Mouse (Mus musculus): ENCODE results near the gene Slc35e2. TPM values are rescaled to one million over a fixed set of nuclear protein-coding genes. Genes with fewer than 3 reads are reported as not detected.
A peak's percentile ranks its signal among the peaks of the same experiment; 100 is the strongest.

Gene Slc35e2
- polyA plus RNA-seq, 1 experiment from 2014 or later: 11.9 TPM

DNA sequence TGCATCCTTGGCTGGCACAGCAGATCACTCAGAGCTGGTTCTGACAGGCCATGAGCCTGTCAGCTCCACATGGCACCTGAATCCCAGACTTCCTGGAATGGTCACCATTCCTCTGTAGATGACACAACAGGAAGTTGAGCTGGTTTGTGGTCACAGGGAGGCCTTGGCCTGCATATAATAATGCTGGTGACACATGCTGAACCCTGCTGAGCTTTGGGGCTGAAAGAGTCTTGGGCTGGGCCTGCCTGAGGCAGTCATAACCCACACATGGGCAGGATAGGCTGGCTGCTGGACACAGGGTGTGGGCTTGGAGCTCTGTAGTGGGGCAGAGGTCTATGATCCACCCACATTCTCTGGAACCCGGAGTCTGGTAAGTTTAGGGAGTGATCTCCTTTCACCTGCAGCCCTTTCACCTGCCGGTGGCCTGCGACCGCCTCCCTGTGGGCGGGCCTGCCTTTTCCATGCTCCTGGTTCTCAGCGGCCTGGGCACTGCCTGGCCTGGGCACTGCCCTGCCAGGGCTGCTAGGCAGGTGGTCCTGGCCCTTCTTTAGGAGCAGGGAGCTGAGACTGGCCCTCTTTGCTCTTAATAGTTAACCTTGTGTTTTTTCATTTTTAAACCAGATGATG lies 18.8 kb upstream of the Slc35e2 start:
- H3K27me3 ChIP-seq (ENCODE audit: low read depth, poor library complexity, severe bottlenecking): no peaks in the 10 kb centered on the region
- H3K27ac ChIP-seq (replicated peaks): no peak overlapping the region
- H3K9me3 ChIP-seq (replicated peaks): no peaks in the 10 kb centered on the region
- no peaks in the 10 kb centered on the region for H3K4me1 ChIP-seq
- no peak overlapping the region for H3K4me3 ChIP-seq
- DNase-seq (ENCODE audit: low spot score): no peak
- peaks cover 84% of the 10 kb centered on the region for H3K36me3 ChIP-seq
- 92% methylated on average over 6 of the region's 6 CpGs for WGBS

DNA sequence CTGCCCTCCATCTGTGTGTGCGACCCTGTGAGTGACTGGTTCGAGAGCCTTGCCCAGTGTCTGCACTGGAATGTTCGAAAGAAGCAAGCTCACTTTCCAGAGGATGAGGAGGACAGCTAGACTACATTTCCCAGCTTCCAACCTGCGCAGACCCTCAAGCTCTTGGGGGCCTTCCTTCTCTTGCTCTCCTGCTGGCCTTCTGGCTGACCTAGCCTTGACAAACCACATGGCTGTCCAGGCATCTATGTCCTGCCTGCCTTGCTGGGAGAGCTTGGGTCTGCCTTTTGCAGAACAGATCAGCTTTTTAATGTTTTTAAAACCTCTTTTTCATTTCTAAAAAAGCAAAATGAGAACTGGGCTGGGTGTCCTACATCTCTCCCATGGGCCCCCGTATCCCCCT lies 11.9 kb upstream of the Slc35e2 start:
- Histone ChIP-seq H3K9me3 (replicated peaks) (no peaks in the 10 kb centered on the region), H3K4me3 (no peak overlapping the region), H3K27ac (replicated peaks) (no peak overlapping the region), H3K36me3 (peaks cover 63% of the 10 kb centered on the region), H3K4me1 (no peaks in the 10 kb centered on the region), H3K27me3 (ENCODE audit: low read depth, poor library complexity, severe bottlenecking) (no peaks in the 10 kb centered on the region)
- no peak for DNase-seq (ENCODE audit: low spot score)
- WGBS: 92% methylated on average over 5 of the region's 5 CpGs

DNA sequence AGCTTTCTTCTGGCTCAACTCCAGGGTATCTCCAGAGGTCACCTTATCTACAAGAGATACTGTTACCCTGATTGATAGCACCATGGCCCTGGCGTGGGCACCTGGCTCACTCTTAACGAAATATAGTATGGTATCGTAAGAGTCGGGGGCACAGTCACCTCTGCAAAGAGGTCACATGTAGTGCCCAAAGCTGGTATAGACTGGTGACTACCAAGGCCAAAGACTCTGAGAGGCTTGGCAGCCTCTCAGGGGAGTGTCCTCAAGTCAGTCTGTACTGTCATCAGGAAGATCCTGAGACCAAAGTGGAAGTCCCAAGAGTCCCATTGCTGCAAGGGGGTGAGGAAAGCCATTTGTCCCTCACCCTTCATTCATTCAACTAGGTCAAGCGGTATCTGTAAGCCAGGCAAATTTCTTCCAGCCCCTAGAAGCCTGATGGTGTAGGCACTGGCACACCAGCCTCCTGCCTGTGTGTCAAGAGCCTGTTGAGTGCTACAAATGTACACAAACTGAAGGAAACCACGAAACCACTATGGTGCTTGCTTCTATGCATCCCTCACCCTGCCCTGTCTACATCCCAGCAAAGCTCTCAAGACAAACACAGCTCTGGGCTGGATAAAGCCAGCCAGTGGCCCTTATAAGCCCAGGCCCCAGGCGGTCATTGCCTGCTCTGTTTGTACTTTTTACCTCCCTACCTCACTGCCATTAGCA lies 10.1 kb upstream of the Slc35e2 start:
- no peak for DNase-seq (ENCODE audit: low spot score)

DNA sequence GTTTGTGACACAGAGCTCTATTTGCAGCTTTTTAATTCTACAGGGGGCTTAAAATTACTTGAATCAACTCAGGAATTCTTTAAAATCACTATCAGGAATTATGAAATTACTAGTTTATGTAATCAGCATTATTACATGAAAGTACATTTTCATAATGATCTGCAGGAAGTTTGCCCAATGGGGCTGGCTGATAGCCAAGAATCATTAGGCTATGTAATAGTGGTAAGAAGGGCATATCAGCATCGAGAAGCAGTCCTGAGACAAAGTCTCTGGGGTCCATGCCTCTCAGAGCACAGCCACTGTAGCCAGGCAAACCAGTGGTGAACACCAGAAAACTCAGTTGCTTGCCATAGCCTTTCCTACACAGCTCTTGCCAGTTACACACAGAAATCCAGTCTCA lies 7.4 kb upstream of the Slc35e2 start:
- H3K4me1 ChIP-seq: no peaks in the 10 kb centered on the region
- H3K9me3 ChIP-seq (replicated peaks): 0 out of 2 replicates have a peak, but pooled peaks cover 2% of the 10 kb centered on the region
- no peak overlapping the region for H3K4me3 ChIP-seq
- no peaks in the 10 kb centered on the region for H3K27me3 ChIP-seq (ENCODE audit: low read depth, poor library complexity, severe bottlenecking)
- H3K36me3 ChIP-seq: peaks cover 19% of the 10 kb centered on the region
- H3K27ac ChIP-seq (replicated peaks): no peak overlapping the region
- no peak for DNase-seq (ENCODE audit: low spot score)
- WGBS: 89% methylated on average over 1 of the region's 1 CpGs

More for the DNA sequence above, 10.1 kb upstream of the Slc35e2 start:
- Histone ChIP-seq H3K4me3 (no peak overlapping the region), H3K9me3 (replicated peaks) (no peaks in the 10 kb centered on the region), H3K4me1 (no peaks in the 10 kb centered on the region), H3K36me3 (peaks cover 45% of the 10 kb centered on the region), H3K27ac (replicated peaks) (no peak overlapping the region), H3K27me3 (ENCODE audit: low read depth, poor library complexity, severe bottlenecking) (no peaks in the 10 kb centered on the region)
- 84% methylated on average over 7 of the region's 7 CpGs for WGBS

DNA sequence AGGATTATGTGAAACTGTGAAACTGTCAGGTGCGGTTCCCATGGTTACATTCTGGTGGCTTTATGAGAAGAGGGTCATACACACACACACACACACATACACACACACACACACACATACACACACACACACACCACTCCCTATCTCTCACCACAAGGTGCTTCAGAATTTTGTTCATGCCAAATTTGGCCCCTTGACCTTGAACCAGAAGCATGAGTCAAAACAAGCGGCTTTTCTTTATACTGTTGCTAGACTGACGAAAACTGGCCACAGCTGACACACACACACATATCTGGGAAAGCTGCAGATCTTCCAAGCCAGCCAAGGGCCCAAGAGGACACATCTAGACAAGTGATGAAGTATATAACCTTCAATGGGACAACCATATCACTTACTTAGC lies 5.4 kb upstream of the Slc35e2 start:
- no peaks in the 10 kb centered on the region for H3K36me3 ChIP-seq
- DNase-seq (ENCODE audit: low spot score): no peak
- WGBS: 89% methylated on average over 3 of the region's 3 CpGs

DNA sequence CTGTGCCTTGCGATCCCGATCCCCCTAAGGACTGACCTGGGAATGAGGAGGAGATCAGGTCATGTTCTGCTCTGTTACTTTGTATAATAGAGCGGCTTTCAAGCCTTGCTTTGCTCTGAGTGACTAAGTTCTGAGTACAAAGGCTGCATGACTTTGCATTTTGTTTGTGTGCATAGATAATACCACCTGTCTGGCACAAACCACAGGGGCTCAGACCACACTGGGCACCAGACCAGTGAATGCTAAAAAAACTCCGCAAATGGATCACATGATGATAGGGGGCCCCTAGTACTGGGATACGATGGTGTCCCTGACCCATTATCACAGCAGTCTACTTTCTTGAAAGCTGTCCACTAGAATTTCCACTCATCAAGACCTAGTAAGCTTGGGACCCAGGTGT lies 4.6 kb upstream of the Slc35e2 start:
- no peak for DNase-seq (ENCODE audit: low spot score)
- WGBS: 81% methylated on average over 5 of the region's 5 CpGs
- H3K9me3 ChIP-seq (replicated peaks): 0 out of 2 replicates have a peak, but pooled peaks cover 2% of the 10 kb centered on the region

More for the DNA sequence above, 5.4 kb upstream of the Slc35e2 start:
- Histone ChIP-seq H3K4me1 (peaks cover 2% of the 10 kb centered on the region), H3K4me3 (no peak overlapping the region), H3K27me3 (ENCODE audit: low read depth, poor library complexity, severe bottlenecking) (no peaks in the 10 kb centered on the region), H3K9me3 (replicated peaks) (0 out of 2 replicates have a peak, but pooled peaks cover 2% of the 10 kb centered on the region), H3K27ac (replicated peaks) (no peak overlapping the region)

DNA sequence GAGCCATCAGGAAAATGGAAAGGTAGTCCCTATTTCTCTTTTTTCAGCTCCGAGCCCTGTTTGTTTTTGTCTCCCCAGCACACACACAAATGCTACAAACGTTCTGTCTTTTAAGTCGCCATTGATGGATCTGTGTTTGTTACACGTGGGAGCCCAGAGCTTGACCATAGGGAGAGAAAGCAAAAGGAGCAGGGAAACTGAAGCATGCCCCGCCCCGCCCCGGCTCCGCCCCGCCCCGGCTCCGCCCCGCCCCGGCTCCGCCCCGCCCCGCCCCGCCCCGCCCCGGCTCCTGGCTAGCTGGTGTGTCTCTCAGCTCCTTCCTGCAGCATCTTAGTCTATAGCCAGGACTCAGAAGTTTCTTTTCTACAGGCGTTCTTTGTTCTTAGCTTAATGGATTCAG lies 2.7 kb upstream of the Slc35e2 start:
- Histone ChIP-seq H3K27ac (replicated peaks) (no peak overlapping the region), H3K4me3 (no peak overlapping the region), H3K27me3 (ENCODE audit: low read depth, poor library complexity, severe bottlenecking) (no peaks in the 10 kb centered on the region), H3K9me3 (replicated peaks) (0 out of 2 replicates have a peak, but pooled peaks cover 2% of the 10 kb centered on the region), H3K4me1 (peaks cover 20% of the 10 kb centered on the region), H3K36me3 (peaks cover 11% of the 10 kb centered on the region)
- 20% methylated on average over 20 of the region's 20 CpGs for WGBS
- no peak for DNase-seq (ENCODE audit: low spot score)

More for the DNA sequence above, 4.6 kb upstream of the Slc35e2 start:
- Histone ChIP-seq H3K4me3 (no peak overlapping the region), H3K4me1 (peaks cover 6% of the 10 kb centered on the region), H3K27ac (replicated peaks) (no peak overlapping the region), H3K27me3 (ENCODE audit: low read depth, poor library complexity, severe bottlenecking) (no peaks in the 10 kb centered on the region), H3K36me3 (no peaks in the 10 kb centered on the region)

DNA sequence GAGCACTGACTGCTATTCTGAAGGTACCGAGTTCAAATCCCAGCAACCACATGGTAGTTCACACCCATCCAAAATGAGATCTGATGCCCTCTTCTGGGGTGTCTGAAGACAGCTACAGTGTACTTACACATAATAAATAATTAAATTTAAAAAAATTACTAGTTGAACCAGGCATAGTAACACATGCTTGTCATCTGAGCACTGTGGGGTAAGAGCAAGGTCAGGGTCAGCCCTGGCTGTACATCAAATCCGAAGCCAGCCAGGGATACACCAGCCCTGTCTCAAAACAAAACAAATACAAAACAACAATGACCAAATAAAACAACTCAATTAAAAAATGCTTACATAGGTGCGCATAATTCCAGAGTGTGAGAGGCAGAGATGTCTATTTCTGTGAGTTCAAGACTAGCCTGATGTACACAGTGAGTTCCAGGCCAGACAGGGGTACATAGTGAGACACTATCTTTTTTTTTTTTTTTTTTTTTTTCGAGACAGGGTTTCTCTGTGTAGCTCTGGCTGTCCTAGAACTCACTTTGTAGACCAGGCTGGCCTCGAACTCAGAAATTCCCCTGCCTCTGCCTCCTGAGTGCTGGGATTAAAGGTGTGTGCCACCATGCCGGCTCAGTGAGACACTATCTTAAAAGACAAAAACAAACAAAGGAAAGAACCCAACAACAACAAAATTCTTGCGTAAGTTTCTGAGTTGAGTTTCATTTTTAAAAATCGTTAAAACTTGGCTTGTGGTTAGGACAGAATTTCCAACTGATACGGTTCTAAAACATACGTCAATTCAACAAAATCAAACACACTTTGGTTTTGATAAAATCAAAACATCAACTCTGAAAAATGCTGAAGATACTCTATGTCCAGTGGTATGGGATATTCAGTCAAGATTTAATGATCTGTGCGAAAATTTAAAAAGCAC lies 1.1 kb upstream of the Slc35e2 start:
- 89% methylated on average over 11 of the region's 11 CpGs for WGBS
- H3K4me1 ChIP-seq: peaks cover 20% of the 10 kb centered on the region
- H3K27me3 ChIP-seq (ENCODE audit: low read depth, poor library complexity, severe bottlenecking): no peaks in the 10 kb centered on the region
- H3K36me3 ChIP-seq: peaks cover 27% of the 10 kb centered on the region
- 0 out of 2 replicates have a peak, but pooled peaks cover 2% of the 10 kb centered on the region for H3K9me3 ChIP-seq (replicated peaks)
- H3K4me3 ChIP-seq: peak overlapping the region; percentile 100
- no peak for DNase-seq (ENCODE audit: low spot score)
- peak overlapping the region; percentile 100 for H3K27ac ChIP-seq (replicated peaks)

DNA sequence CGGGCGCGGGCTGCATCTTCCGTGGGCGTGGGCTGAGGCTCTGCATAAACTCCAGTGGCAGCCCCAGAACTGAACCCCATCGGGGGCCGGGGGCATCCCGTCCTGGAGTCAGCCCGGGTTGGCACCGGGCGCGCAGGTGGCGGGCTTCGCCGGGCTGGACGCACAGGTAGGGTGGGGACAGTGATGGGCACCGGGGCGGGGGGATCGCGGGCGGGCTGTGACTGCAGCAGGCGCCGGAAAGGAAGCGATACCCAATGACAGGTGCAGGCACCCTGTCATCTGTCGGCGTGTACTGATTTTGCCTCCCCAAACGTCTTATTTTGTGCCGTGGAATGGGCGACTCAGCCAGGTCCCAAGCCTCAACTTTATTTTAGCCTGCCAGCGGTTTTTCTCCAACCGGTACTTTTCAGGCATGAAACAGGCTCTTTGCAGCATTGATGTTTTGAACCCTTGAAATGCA lies 811 bp downstream of the Slc35e2 start:
- Histone ChIP-seq H3K27me3 (ENCODE audit: low read depth, poor library complexity, severe bottlenecking) (no peaks in the 10 kb centered on the region), H3K9me3 (replicated peaks) (0 out of 2 replicates have a peak, but pooled peaks cover 2% of the 10 kb centered on the region), H3K4me1 (peaks cover 20% of the 10 kb centered on the region), H3K27ac (replicated peaks) (peak overlapping the region; percentile 100), H3K4me3 (peak overlapping the region; percentile 100), H3K36me3 (peaks cover 45% of the 10 kb centered on the region)
- WGBS: 2% methylated on average over 31 of the region's 31 CpGs
- DNase-seq (ENCODE audit: low spot score): no peak

DNA sequence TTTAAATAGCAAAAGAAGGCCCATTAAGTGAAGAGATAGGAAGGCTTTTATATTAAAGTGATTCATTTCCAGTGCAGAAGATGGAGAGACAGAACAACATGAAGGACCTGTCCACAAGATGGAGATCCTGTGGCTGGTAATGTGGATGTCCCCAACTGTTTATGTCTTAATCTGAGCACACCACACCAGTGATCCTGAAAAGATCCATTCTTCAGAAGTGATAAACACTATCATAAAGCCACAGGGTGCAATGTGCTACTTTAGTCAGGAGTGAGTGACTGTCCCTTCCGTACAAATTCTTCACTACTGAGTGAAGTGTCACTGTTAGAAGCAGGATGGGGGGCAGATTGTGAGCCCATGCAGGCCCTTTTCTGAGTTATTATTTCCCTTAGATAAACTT lies 1.5 kb downstream of the Slc35e2 start:
- 0 out of 2 replicates have a peak, but pooled peaks cover 2% of the 10 kb centered on the region for H3K9me3 ChIP-seq (replicated peaks)
- peaks cover 50% of the 10 kb centered on the region for H3K36me3 ChIP-seq
- WGBS: 87% methylated on average over 1 of the region's 1 CpGs
- no peak for DNase-seq (ENCODE audit: low spot score)
- peaks cover 20% of the 10 kb centered on the region for H3K4me1 ChIP-seq
- no peak overlapping the region for H3K27ac ChIP-seq (replicated peaks)
- peak overlapping the region; percentile 100 for H3K4me3 ChIP-seq
- H3K27me3 ChIP-seq (ENCODE audit: low read depth, poor library complexity, severe bottlenecking): no peaks in the 10 kb centered on the region

DNA sequence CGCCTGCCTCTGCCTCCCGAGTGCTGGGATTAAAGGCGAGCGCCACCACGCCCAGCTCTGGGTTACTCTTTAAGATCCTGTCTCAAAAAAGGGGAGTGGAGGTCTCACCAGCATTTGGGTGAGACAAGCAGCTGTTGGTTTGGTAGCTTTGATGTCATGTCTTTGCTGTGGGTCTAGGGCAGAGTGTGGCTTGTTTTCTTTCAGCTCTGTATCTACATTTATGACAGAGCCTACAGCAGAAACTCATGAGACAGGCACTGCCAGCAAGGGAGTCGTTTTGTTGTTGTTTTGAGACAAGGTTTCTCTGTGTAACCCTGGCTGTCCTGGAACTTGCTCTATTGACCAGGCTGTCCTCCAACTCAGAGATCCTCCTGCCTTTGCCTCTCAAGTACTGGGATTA lies 2.6 kb downstream of the Slc35e2 start:
- H3K9me3 ChIP-seq (replicated peaks): no peaks in the 10 kb centered on the region
- no peak overlapping the region for H3K4me3 ChIP-seq
- 92% methylated on average over 6 of the region's 6 CpGs for whole genome bisulfite sequencing
- H3K36me3 ChIP-seq: peaks cover 53% of the 10 kb centered on the region
- DNase-seq (ENCODE audit: low spot score): no peak
- H3K27ac ChIP-seq (replicated peaks): no peak overlapping the region
- no peaks in the 10 kb centered on the region for H3K27me3 ChIP-seq (ENCODE audit: low read depth, poor library complexity, severe bottlenecking)
- peaks cover 20% of the 10 kb centered on the region for H3K4me1 ChIP-seq

DNA sequence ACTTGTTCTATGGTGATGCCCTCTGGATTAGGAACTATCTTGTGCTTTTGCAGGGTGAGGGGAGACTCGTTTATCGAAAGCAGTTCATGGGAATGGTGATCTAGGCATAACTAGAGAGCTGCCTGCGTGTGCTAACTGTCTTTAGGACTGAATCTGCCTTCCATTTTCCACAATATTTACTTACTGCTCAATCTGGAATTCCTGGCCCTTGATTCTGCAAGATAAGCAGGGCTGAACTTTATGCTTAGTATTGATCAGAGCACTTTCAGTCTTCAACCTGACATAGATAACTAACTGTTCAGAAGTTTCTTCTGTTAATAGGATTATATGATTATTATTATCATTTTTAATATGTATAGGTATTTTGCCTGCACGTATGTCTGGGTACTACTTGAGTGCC lies 3.9 kb downstream of the Slc35e2 start:
- WGBS: 92% methylated on average over 4 of the region's 4 CpGs
- peaks cover 63% of the 10 kb centered on the region for H3K36me3 ChIP-seq

More for the DNA sequence above, 3.9 kb downstream of the Slc35e2 start:
- Histone ChIP-seq H3K27me3 (ENCODE audit: low read depth, poor library complexity, severe bottlenecking) (no peaks in the 10 kb centered on the region), H3K4me3 (no peak overlapping the region), H3K4me1 (peaks cover 20% of the 10 kb centered on the region), H3K27ac (replicated peaks) (no peak overlapping the region), H3K9me3 (replicated peaks) (no peaks in the 10 kb centered on the region)
- no peak for DNase-seq (ENCODE audit: low spot score)
